Mouse (Mus musculus): ENCODE results near the gene Adcyap1r1. TPM values are rescaled to one million over a fixed set of nuclear protein-coding genes. Genes with fewer than 3 reads are reported as not detected.

Gene Adcyap1r1
- total and polyA plus RNA-seq, 3 experiments = not detected

DNA sequence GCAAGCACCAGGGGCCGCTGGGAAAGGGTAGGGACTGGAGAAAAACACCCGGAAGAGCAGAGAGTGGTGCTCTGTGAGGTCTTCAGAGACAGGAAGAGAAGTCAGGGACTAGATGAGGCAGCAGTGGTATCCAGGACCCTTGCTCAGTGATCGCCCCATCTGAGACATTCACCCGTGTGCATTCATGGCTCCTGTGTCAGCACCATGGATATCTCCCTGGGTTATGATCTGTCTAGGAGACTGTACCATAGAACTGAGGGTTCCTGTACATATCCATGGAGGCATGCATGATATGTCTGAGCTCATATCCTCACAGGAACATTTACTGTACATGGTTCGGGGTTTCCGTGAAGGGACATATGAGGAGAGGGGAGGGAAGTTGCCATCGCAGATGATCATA, 5.9 kb downstream of the Adcyap1r1 start:
- no peaks in the 10 kb centered on the region for H3K79me2 ChIP-seq (replicated peaks; ENCODE audit: control insufficient read depth, extremely low read depth, insufficient read depth, poor library complexity, severe bottlenecking)
- in situ Hi-C loops (cut with MboI; ENCODE audit: low pct_ligation_motif_present, low pct_unique_long_range_greater_than_20kb, low sequenced_read_pairs) = no loop called here
- no peak overlapping the region for H3K4me2 ChIP-seq (ENCODE audit: insufficient read depth, low read depth, poor library complexity, severe bottlenecking)

DNA sequence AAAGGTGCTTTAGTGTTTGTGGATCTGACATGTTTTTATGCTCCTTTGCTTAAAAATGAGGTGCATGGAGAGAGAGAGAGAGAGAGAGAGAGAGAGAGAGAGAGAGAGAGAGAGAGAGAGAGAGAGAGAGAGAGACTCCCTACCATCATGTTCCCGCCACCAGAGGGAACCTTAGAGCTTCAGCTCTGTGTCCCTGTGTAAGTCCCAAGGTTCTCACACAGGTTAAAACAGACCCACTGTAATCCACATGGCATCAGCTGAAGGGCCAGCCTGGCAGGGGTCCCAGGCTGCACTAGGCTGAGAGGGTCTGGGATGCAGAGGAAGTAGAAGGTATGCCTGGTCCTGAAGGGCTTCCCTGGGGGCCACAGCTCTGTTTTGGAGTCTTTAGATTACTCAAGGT, 6.4 kb downstream of the Adcyap1r1 start:
- peaks cover 76% of the 10 kb centered on the region for H3K27me3 ChIP-seq (replicated peaks)
- H3K4me3 ChIP-seq (replicated peaks in 1 of 3; ENCODE audit: low read depth in 2 of 3, low read length in 2 of 3, poor library complexity in 1 of 3) = no peak overlapping the region
- in situ Hi-C loops (cut with MboI; ENCODE audit: low pct_ligation_motif_present, low pct_unique_long_range_greater_than_20kb, low sequenced_read_pairs) = no loop called here

More for the DNA sequence above, 5.9 kb downstream of the Adcyap1r1 start:
- Histone ChIP-seq H3K9ac (ENCODE audit: insufficient read depth, low read depth) (no peak overlapping the region), H3K4me1 (ENCODE audit: control insufficient read depth in 1 of 2, insufficient read depth in 2 of 2) (no peaks in the 10 kb centered on the region), H3K4me3 (replicated peaks in 1 of 3; ENCODE audit: low read depth in 2 of 3, low read length in 2 of 3, poor library complexity in 1 of 3) (no peak overlapping the region), H3K9me3 (replicated peaks; ENCODE audit: low read length) (no peaks in the 10 kb centered on the region), H3K27ac (ENCODE audit: insufficient read depth, low read depth) (no peak overlapping the region), H3K36me3 (replicated peaks in 1 of 2; ENCODE audit: control insufficient read depth in 1 of 2, insufficient read depth in 1 of 2, low read length in 1 of 2) (no peaks in the 10 kb centered on the region), H3K27me3 (replicated peaks) (peaks cover 79% of the 10 kb centered on the region)
- dilution Hi-C loops (cut with MboI; ENCODE audit: extremely low pct_ligation_motif_present, extremely low pct_unique_long_range_greater_than_20kb, low sequenced_read_pairs) = no loop called here
- DNase-seq (ENCODE audit: extremely low read depth) = no peak
- TF ChIP-seq MAX (IDR thresholded peaks at IDR 0.05; ENCODE audit: low read length) (no peak), GABPA (IDR thresholded peaks at IDR 0.05; ENCODE audit: insufficient replicate concordance, low read depth, low read length) (no peak), MYC (IDR thresholded peaks at IDR 0.05; ENCODE audit: low read depth, low read length) (no peak), PAX5 (IDR thresholded peaks at IDR 0.05; ENCODE audit: low read length) (no peak), UBTF (IDR thresholded peaks at IDR 0.05; ENCODE audit: low read depth, low read length) (no peak), SIN3A (IDR thresholded peaks at IDR 0.05; ENCODE audit: low read length) (no peak), CHD1 (IDR thresholded peaks at IDR 0.05; ENCODE audit: low read depth, low read length) (no peak), TCF12 (IDR thresholded peaks at IDR 0.05; ENCODE audit: low read depth, low read length) (no peak), ZNF384 (IDR thresholded peaks at IDR 0.05; ENCODE audit: low read depth, low read length) (no peak), MAFK (IDR thresholded peaks at IDR 0.05; ENCODE audit: insufficient replicate concordance, low read length) (no peak), USF2 (conservative IDR thresholded peaks at IDR 0.05; ENCODE audit: low read depth, low read length) (no peak), SMC3 (IDR thresholded peaks at IDR 0.05; ENCODE audit: low read depth, low read length) (no peak), CHD2 (IDR thresholded peaks at IDR 0.05; ENCODE audit: low read length) (no peak), NELFE (IDR thresholded peaks at IDR 0.05; ENCODE audit: low read depth, low read length) (no peak)

More for the DNA sequence above, 6.4 kb downstream of the Adcyap1r1 start:
- TF ChIP-seq CTCF (conservative IDR thresholded peaks at IDR 0.05 in 1 of 2, IDR thresholded peaks at IDR 0.05 in 1 of 2; ENCODE audit: low read depth in 2 of 2, low read length in 2 of 2) (peak in 1 of 2 experiments; percentile 19; a peak in 2 of 4 replicates), MEF2A (IDR thresholded peaks at IDR 0.05; ENCODE audit: borderline replicate concordance, low read depth, low read length) (no peak)
- Histone ChIP-seq H3K36me3 (replicated peaks in 1 of 2; ENCODE audit: control insufficient read depth in 1 of 2, insufficient read depth in 1 of 2, low read length in 1 of 2) (no peaks in the 10 kb centered on the region), H3K27ac (ENCODE audit: insufficient read depth, low read depth) (no peak overlapping the region), H3K79me2 (replicated peaks; ENCODE audit: control insufficient read depth, extremely low read depth, insufficient read depth, poor library complexity, severe bottlenecking) (no peaks in the 10 kb centered on the region), H3K4me1 (ENCODE audit: control insufficient read depth in 1 of 2, insufficient read depth in 2 of 2) (no peaks in the 10 kb centered on the region), H3K4me2 (ENCODE audit: insufficient read depth, low read depth, poor library complexity, severe bottlenecking) (no peak overlapping the region), H3K9ac (ENCODE audit: insufficient read depth, low read depth) (no peak overlapping the region), H3K9me3 (replicated peaks; ENCODE audit: low read length) (no peaks in the 10 kb centered on the region)
- no peak for DNase-seq (ENCODE audit: extremely low read depth)
- dilution Hi-C loops (cut with MboI; ENCODE audit: extremely low pct_ligation_motif_present, extremely low pct_unique_long_range_greater_than_20kb, low sequenced_read_pairs) = no loop called here

All from CH12.LX (cell line).